Mouse (Mus musculus) embryonic facial prominence, embryonic 14.5 days (tissue): ENCODE measurements around the gene Rhobtb1. TPM values are rescaled to one million over a fixed set of nuclear protein-coding genes. Genes with fewer than 3 reads are reported as not detected.
A peak's percentile ranks its signal among the peaks of the same experiment; 100 is the strongest.

Source experiments
- ATAC-seq: fragments of 200-750 bp; cut with Nextera tagmentation; 2 replicates; pipeline ENCODE4 v1.8.0; 2017; ENCODE audit warnings: low read depth, moderate number of reproducible peaks, moderate TSS enrichment
- DNase-seq: peaks from one replicate; pipeline ENCODE4 v3.0.0-alpha.2; 2015; ENCODE audit warnings: low spot score
- H3K27ac ChIP-seq: fragments of 300-500 bp; sonication (generic); replicated peaks from 2 replicates; pipeline ENCODE4 v1.5.1; 2014; ENCODE audit warnings: low read depth, mild to moderate bottlenecking, low read length, moderate library complexity
- H3K27me3 ChIP-seq: fragments of 300-500 bp; sonication (generic); replicated peaks from 2 replicates; pipeline ENCODE4 v1.6.1; 2014; ENCODE audit warnings: low read length; ENCODE audit not compliant: control insufficient read depth, insufficient read depth
- H3K36me3 ChIP-seq: fragments of 300-500 bp; sonication (generic); 2 replicates; pipeline ENCODE4 v1.6.1; 2014; ENCODE audit warnings: low read length, mixed read lengths; ENCODE audit not compliant: control insufficient read depth, insufficient read depth
- H3K4me1 ChIP-seq: fragments of 300-500 bp; sonication (generic); 2 replicates; pipeline ENCODE4 v1.6.1; 2014; ENCODE audit warnings: antibody characterized with exemption, low read length; ENCODE audit not compliant: control insufficient read depth, insufficient read depth
- H3K4me2 ChIP-seq: fragments of 300-500 bp; sonication (generic); 2 replicates; pipeline ENCODE4 v1.6.1; 2014; ENCODE audit warnings: low read depth, mild to moderate bottlenecking, low read length, moderate library complexity, mixed read lengths
- H3K4me3 ChIP-seq: fragments of 300-500 bp; sonication (generic); 2 replicates; pipeline ENCODE4 v1.5.1; 2014; ENCODE audit warnings: low read depth, mild to moderate bottlenecking, low read length
- H3K9ac ChIP-seq: fragments of 300-500 bp; sonication (generic); 2 replicates; pipeline ENCODE4 v1.6.1; 2014; ENCODE audit warnings: low read depth, mild to moderate bottlenecking, low read length, moderate library complexity, mixed read lengths
- H3K9me3 ChIP-seq: fragments of 300-500 bp; sonication (generic); 2 replicates; pipeline ENCODE4 v1.6.1; 2016; ENCODE audit warnings: low read length; ENCODE audit not compliant: control insufficient read depth
- WGBS: fragments of 180-500 bp; shearing (Covaris S2); extraction: QIAGEN DNeasy Blood & Tissue Kit; methylation state at CpG from one replicate; pipeline ENCODE4 v1.1.7; 2014; 5-methylcytosine and 5-hydroxymethylcytosine counted together
- polyA plus RNA-seq: library from polyadenylated mRNA; unstranded; fragments of >200 nt; fragmentation: Nextera tagmentation; extraction: Ambion mirVana; gene quantifications from 2 replicates; pipeline ENCODE4 v1.2.1, GENCODE M21; 2014

Gene Rhobtb1
- polyA plus RNA-seq, result 27.7 and 28.0 TPM in 2 replicates

GRCm38 (mm10) chr10:69151045-69151444 lies at the start of gene Rhobtb1:
Gene Rhobtb1, plus strand, starts transcription at chr10:69151434.
- H3K27ac ChIP-seq, result no peak within 1 kb of the TSS
- H3K36me3 ChIP-seq, result no peaks in the 10 kb centered on the region
- ATAC-seq (no peak), DNase-seq (no peak)
- no peak within 1 kb of the TSS for H3K4me3 ChIP-seq
- no peak within 1 kb of the TSS for H3K4me2 ChIP-seq
- 74% methylated on average over 20 of the region's 20 CpGs for WGBS
- H3K9ac ChIP-seq, result no peak within 1 kb of the TSS
- H3K9me3 ChIP-seq, result no peaks in the 10 kb centered on the region
- no peaks in the 10 kb centered on the region for H3K27me3 ChIP-seq
- no peaks in the 10 kb centered on the region; the same call in 1 of the 2 replicates for H3K4me1 ChIP-seq

GRCm38 (mm10) chr10:69101988-69102387 lies 49.2 kb upstream of the Rhobtb1 start:
- WGBS, result 85% methylated on average over 4 of the region's 4 CpGs
- Histone ChIP-seq H3K9me3 (no peaks in the 10 kb centered on the region), H3K36me3 (no peaks in the 10 kb centered on the region), H3K4me2 (no peak overlapping the region), H3K4me3 (no peak overlapping the region), H3K27ac (no peak overlapping the region), H3K27me3 (no peaks in the 10 kb centered on the region), H3K4me1 (peaks cover 7% of the 10 kb centered on the region; the same call in 1 of the 2 replicates), H3K9ac (no peak overlapping the region)
- peak; percentile 29 for DNase-seq
- no peak for ATAC-seq

- WGBS, result 58% methylated on average over 12 of the region's 12 CpGs
- DNase-seq, result peak; percentile 73
- no peak overlapping the region for H3K9ac ChIP-seq
- no peak overlapping the region for H3K4me3 ChIP-seq
- H3K27ac ChIP-seq, result no peak overlapping the region
- no peaks in the 10 kb centered on the region for H3K36me3 ChIP-seq
- no peaks in the 10 kb centered on the region for H3K27me3 ChIP-seq
- ATAC-seq, result peak; percentile 57; the same call in 1 of the 2 replicates
- no peak overlapping the region for H3K4me2 ChIP-seq
- H3K9me3 ChIP-seq, result no peaks in the 10 kb centered on the region
- H3K4me1 ChIP-seq, result peaks cover 7% of the 10 kb centered on the region; the same call in 1 of the 2 replicates
These were observed 46.9 kb upstream of the Rhobtb1 start for GRCm38 (mm10) chr10:69104143-69104882.

- Histone ChIP-seq H3K9me3 (no peaks in the 10 kb centered on the region), H3K4me1 (peaks cover 7% of the 10 kb centered on the region; the same call in 1 of the 2 replicates), H3K9ac (no peak overlapping the region), H3K27me3 (no peaks in the 10 kb centered on the region), H3K4me3 (no peak overlapping the region), H3K4me2 (no peak overlapping the region), H3K27ac (no peak overlapping the region), H3K36me3 (no peaks in the 10 kb centered on the region)
- ATAC-seq, result 0 out of 2 replicates have a peak, but pooled peaks have one; percentile 30
- peak; percentile 78 for DNase-seq
- 50% methylated on average over 9 of the region's 9 CpGs for WGBS
These were observed 46.4 kb upstream of the Rhobtb1 start for GRCm38 (mm10) chr10:69104883-69105225.

- Histone ChIP-seq H3K27ac (peak overlapping the region; percentile 55), H3K36me3 (no peaks in the 10 kb centered on the region), H3K4me3 (no peak overlapping the region), H3K4me2 (no peak overlapping the region), H3K9ac (no peak overlapping the region), H3K27me3 (no peaks in the 10 kb centered on the region), H3K4me1 (peaks cover 7% of the 10 kb centered on the region; the same call in 1 of the 2 replicates), H3K9me3 (no peaks in the 10 kb centered on the region)
- peak; percentile 83 for DNase-seq
- 60% methylated on average over 1 of the region's 1 CpGs for WGBS
- no peak for ATAC-seq
These were observed 44.4 kb upstream of the Rhobtb1 start for GRCm38 (mm10) chr10:69106796-69107195.

- Histone ChIP-seq H3K4me2 (no peak overlapping the region; the same call in 1 of the 2 replicates), H3K27me3 (no peaks in the 10 kb centered on the region), H3K9me3 (no peaks in the 10 kb centered on the region), H3K4me1 (peaks cover 7% of the 10 kb centered on the region; the same call in 1 of the 2 replicates), H3K9ac (no peak overlapping the region), H3K27ac (0 out of 2 replicates have a peak overlapping the region, but pooled peaks have one; percentile 55), H3K36me3 (no peaks in the 10 kb centered on the region), H3K4me3 (no peak overlapping the region)
- peak; percentile 61 for DNase-seq
- ATAC-seq, result no peak
- 51% methylated on average over 8 of the region's 8 CpGs for WGBS
These were observed 44.0 kb upstream of the Rhobtb1 start for GRCm38 (mm10) chr10:69107253-69107652.

GRCm38 (mm10) chr10:69114384-69114783 lies 36.9 kb upstream of the Rhobtb1 start:
- peaks cover 8% of the 10 kb centered on the region; the same call in 1 of the 2 replicates for H3K9me3 ChIP-seq
- DNase-seq (no peak), ATAC-seq (no peak)
- no peaks in the 10 kb centered on the region for H3K27me3 ChIP-seq
- no peak overlapping the region for H3K27ac ChIP-seq
- no peak overlapping the region for H3K4me2 ChIP-seq
- peaks cover 6% of the 10 kb centered on the region; the same call in 1 of the 2 replicates for H3K4me1 ChIP-seq
- no peak overlapping the region for H3K9ac ChIP-seq
- H3K36me3 ChIP-seq, result no peaks in the 10 kb centered on the region
- H3K4me3 ChIP-seq, result no peak overlapping the region

GRCm38 (mm10) chr10:69117996-69118395 lies 33.2 kb upstream of the Rhobtb1 start:
- H3K4me2 ChIP-seq, result no peak overlapping the region
- H3K27me3 ChIP-seq, result no peaks in the 10 kb centered on the region
- ATAC-seq (no peak), DNase-seq (no peak)
- peaks cover 6% of the 10 kb centered on the region; the same call in 1 of the 2 replicates for H3K4me1 ChIP-seq
- H3K9ac ChIP-seq, result no peak overlapping the region
- H3K27ac ChIP-seq, result no peak overlapping the region
- H3K4me3 ChIP-seq, result no peak overlapping the region
- H3K9me3 ChIP-seq, result peaks cover 8% of the 10 kb centered on the region; the same call in 1 of the 2 replicates
- no peaks in the 10 kb centered on the region for H3K36me3 ChIP-seq
